Mouse (Mus musculus): Measurements from ENCODE around the gene Clnk.
A peak's percentile ranks its signal among the peaks of the same experiment; 100 is the strongest.

DNA sequence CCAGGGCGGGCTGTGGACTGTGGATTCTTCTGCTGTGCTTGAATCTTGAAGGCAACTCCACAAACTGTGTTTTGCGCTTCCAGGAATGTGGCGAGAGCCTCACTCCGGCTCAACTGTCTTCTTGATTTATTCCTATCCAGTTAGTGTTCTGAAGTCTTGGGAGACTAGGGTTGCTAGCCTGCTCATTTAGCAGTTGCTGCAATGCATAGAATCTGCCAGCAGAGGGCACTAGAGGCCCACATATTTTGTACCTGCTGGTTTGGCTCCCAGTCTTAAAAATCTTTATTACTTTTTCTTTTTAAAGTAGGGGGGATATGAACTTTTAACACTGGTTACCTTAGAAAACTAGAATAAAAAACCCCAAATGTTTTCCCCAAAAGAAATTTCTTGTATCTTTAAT lies 94.8 kb downstream of the Clnk start:
- peak; percentile 75 for TF ChIP-seq CTCF (IDR thresholded peaks at IDR 0.05; ENCODE audit: low read depth, low read length)
- TF ChIP-seq GATA2 (IDR thresholded peaks at IDR 0.05; ENCODE audit: borderline replicate concordance, low read depth, low read length), result no peak
- no peak for TF ChIP-seq GATA1 (IDR thresholded peaks at IDR 0.05; ENCODE audit: borderline replicate concordance, low read length)

Data from G1E (cell line).